ENCODE assay signal across 25 mouse cellular contexts in the genomic region with DNA sequence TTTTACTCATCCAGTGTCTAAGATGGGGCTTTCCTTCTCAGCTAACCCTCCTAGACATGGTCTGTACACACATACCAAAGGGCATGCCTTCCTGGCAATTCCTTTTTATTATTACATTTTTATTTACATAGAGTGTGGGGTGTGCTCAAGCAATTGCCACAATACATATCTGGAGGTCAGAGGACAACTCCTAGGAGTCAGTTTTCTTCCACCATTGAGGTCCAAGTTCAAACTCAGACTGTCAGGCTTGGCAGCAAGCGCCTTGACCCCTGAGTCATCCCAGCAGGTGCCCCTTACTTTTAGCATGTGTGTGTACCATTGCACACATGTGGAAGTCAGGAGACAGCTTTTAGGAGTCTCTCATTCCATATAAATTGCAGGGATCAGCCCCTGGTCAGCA. TPM values are rescaled to one million over a fixed set of nuclear protein-coding genes. Genes with fewer than 3 reads are reported as not detected.
DNase-seq lines count a peak whose midpoint lies in the region; ATAC-seq and TF ChIP-seq lines count a peak whose summit lies in the region.
"Had no signal": no experiment of that assay in that cellular context is flagged by ENCODE, and none has a peak within 500 bp of the region (broad histone marks: within the 10 kb centered on the region; RNA-seq: fewer than 3 reads in every experiment).

No protein-coding gene starts in this region.

- H3K4me3 ChIP-seq in midbrain, embryonic 11.5 days (ENCODE audit: low read depth, low read length) = no peak overlapping the region
- no peak overlapping the region for H3K4me3 ChIP-seq in midbrain, embryonic 14.5 days (replicated peaks; ENCODE audit: low read depth, low read length)
- H3K4me3 ChIP-seq in intestine, embryonic 15.5 days (replicated peaks) = no peak overlapping the region
- no peak overlapping the region for H3K4me3 ChIP-seq in intestine, postnatal 0 days (ENCODE audit: low read depth, low read length)
- no peak overlapping the region for H3K4me3 ChIP-seq in small intestine, adult 2 months (ENCODE audit: low read depth, low read length)
- no peak overlapping the region for H3K4me3 ChIP-seq in hindbrain, embryonic 16.5 days (ENCODE audit: low read length)
- no peak overlapping the region for H3K4me3 ChIP-seq in embryonic facial prominence, embryonic 10.5 days
- H3K4me3 ChIP-seq: embryonic facial prominence, embryonic 12.5 days; forebrain, embryonic 13.5 days; forebrain, embryonic 15.5 days had no signal

- no peak overlapping the region for H3K4me2 ChIP-seq in midbrain, embryonic 11.5 days
- H3K4me2 ChIP-seq in midbrain, embryonic 14.5 days (ENCODE audit: low read length) = no peak overlapping the region
- H3K4me2 ChIP-seq in intestine, embryonic 15.5 days (replicated peaks) = no peak overlapping the region
- no peak overlapping the region; the same call in 1 of the 2 replicates for H3K4me2 ChIP-seq in intestine, postnatal 0 days (replicated peaks; ENCODE audit: low read depth)
- no peak overlapping the region for H3K4me2 ChIP-seq in hindbrain, embryonic 16.5 days (ENCODE audit: low read length)
- H3K4me2 ChIP-seq: embryonic facial prominence, embryonic 12.5 days; forebrain, embryonic 13.5 days; forebrain, embryonic 15.5 days had no signal

- TF ChIP-seq CTCF in intestine, postnatal 0 days (IDR thresholded peaks at IDR 0.05; ENCODE audit: low read depth) = no peak
- TF ChIP-seq CTCF in small intestine, adult 2 months (IDR thresholded peaks at IDR 0.05; ENCODE audit: extremely low read depth, insufficient read length, insufficient replicate concordance, low read depth, low read length) = no peak

- no peak overlapping the region for H3K9ac ChIP-seq in midbrain, embryonic 11.5 days (ENCODE audit: low read length)
- no peak overlapping the region for H3K9ac ChIP-seq in midbrain, embryonic 14.5 days (replicated peaks; ENCODE audit: low read length)
- no peak overlapping the region for H3K9ac ChIP-seq in intestine, embryonic 15.5 days
- no peak overlapping the region for H3K9ac ChIP-seq in intestine, postnatal 0 days (ENCODE audit: low read depth, low read length)
- H3K9ac ChIP-seq in hindbrain, embryonic 16.5 days (ENCODE audit: low read depth, low read length) = no peak overlapping the region
- H3K9ac ChIP-seq: embryonic facial prominence, embryonic 12.5 days; forebrain, embryonic 13.5 days; forebrain, embryonic 15.5 days had no signal

- no peaks in the 10 kb centered on the region for H3K4me1 ChIP-seq in midbrain, embryonic 11.5 days (ENCODE audit: control insufficient read depth, insufficient read depth, low read length)
- no peaks in the 10 kb centered on the region for H3K4me1 ChIP-seq in midbrain, embryonic 14.5 days (ENCODE audit: control insufficient read depth, insufficient read depth, low read length)
- H3K4me1 ChIP-seq in intestine, embryonic 15.5 days (replicated peaks) = no peaks in the 10 kb centered on the region
- no peaks in the 10 kb centered on the region for H3K4me1 ChIP-seq in intestine, postnatal 0 days (replicated peaks; ENCODE audit: control insufficient read depth, insufficient read depth, low read length)
- H3K4me1 ChIP-seq in small intestine, adult 2 months (ENCODE audit: control insufficient read depth, insufficient read depth, insufficient read length, low read length) = peaks cover 4% of the 10 kb centered on the region; the same call in 1 of the 2 replicates
- H3K4me1 ChIP-seq in hindbrain, embryonic 16.5 days (ENCODE audit: control insufficient read depth, insufficient read depth, low read depth, low read length) = no peaks in the 10 kb centered on the region
- H3K4me1 ChIP-seq in embryonic facial prominence, embryonic 10.5 days = no peaks in the 10 kb centered on the region
- H3K4me1 ChIP-seq: embryonic facial prominence, embryonic 12.5 days; forebrain, embryonic 13.5 days; forebrain, embryonic 15.5 days had no signal

- 92% methylated on average over 1 of the region's 1 CpGs for WGBS in midbrain, embryonic 11.5 days
- WGBS in midbrain, embryonic 14.5 days = 100% methylated on average over 1 of the region's 1 CpGs
- WGBS in intestine, embryonic 15.5 days = 77% methylated on average over 1 of the region's 1 CpGs
- 37% methylated on average over 1 of the region's 1 CpGs for WGBS in intestine, postnatal 0 days
- 37% methylated on average over 1 of the region's 1 CpGs for WGBS in small intestine, adult 2 months
- WGBS in hindbrain, embryonic 16.5 days = 100% methylated on average over 1 of the region's 1 CpGs
- 93% methylated on average over 1 of the region's 1 CpGs for WGBS in embryonic facial prominence, embryonic 10.5 days

- H3K27me3 ChIP-seq in midbrain, embryonic 11.5 days (ENCODE audit: control insufficient read depth, insufficient read depth, low read length) = no peaks in the 10 kb centered on the region
- H3K27me3 ChIP-seq in midbrain, embryonic 14.5 days (ENCODE audit: control insufficient read depth, insufficient read depth, low read length) = no peaks in the 10 kb centered on the region
- H3K27me3 ChIP-seq in intestine, embryonic 15.5 days (replicated peaks) = no peaks in the 10 kb centered on the region
- H3K27me3 ChIP-seq in intestine, postnatal 0 days (replicated peaks; ENCODE audit: control insufficient read depth, insufficient read depth, low read length) = no peaks in the 10 kb centered on the region
- no peaks in the 10 kb centered on the region for H3K27me3 ChIP-seq in small intestine, adult 2 months (ENCODE audit: control insufficient read depth, insufficient read depth, low read length)
- H3K27me3 ChIP-seq in hindbrain, embryonic 16.5 days (replicated peaks; ENCODE audit: control insufficient read depth, insufficient read depth, low read length) = no peaks in the 10 kb centered on the region
- H3K27me3 ChIP-seq in embryonic facial prominence, embryonic 10.5 days (replicated peaks; ENCODE audit: low read depth, poor library complexity, severe bottlenecking) = no peaks in the 10 kb centered on the region
- H3K27me3 ChIP-seq: embryonic facial prominence, embryonic 12.5 days; forebrain, embryonic 13.5 days; forebrain, embryonic 15.5 days had no signal

- TF ChIP-seq POLR2A in small intestine, adult 2 months (IDR thresholded peaks at IDR 0.05; ENCODE audit: low read depth, low read length) = no peak

- no peak overlapping the region for H3K27ac ChIP-seq in midbrain, embryonic 11.5 days (ENCODE audit: low read depth, low read length)
- H3K27ac ChIP-seq in midbrain, embryonic 14.5 days (replicated peaks; ENCODE audit: low read depth, low read length) = no peak overlapping the region
- H3K27ac ChIP-seq in intestine, embryonic 15.5 days = 0 out of 2 replicates have a peak overlapping the region, but pooled peaks have one; percentile 40
- H3K27ac ChIP-seq in intestine, postnatal 0 days (ENCODE audit: low read depth, low read length) = peak overlapping the region; percentile 50
- peak overlapping the region; percentile 96 for H3K27ac ChIP-seq in small intestine, adult 2 months (ENCODE audit: insufficient read depth, low read depth, low read length)
- no peak overlapping the region for H3K27ac ChIP-seq in hindbrain, embryonic 16.5 days (ENCODE audit: low read depth, low read length)
- H3K27ac ChIP-seq in embryonic facial prominence, embryonic 10.5 days (replicated peaks) = no peak overlapping the region
- H3K27ac ChIP-seq: embryonic facial prominence, embryonic 12.5 days; forebrain, embryonic 13.5 days; forebrain, embryonic 15.5 days had no signal

- peak; percentile 70 for DNase-seq in midbrain, embryonic 11.5 days (ENCODE audit: low spot score, missing footprints)
- no peak for DNase-seq in midbrain, embryonic 14.5 days
- DNase-seq in spleen, postnatal 14 days (ENCODE audit: low spot score in 2 of 2) = no peak
- DNase-seq in embryonic facial prominence, embryonic 10.5 days (ENCODE audit: low spot score) = no peak
- DNase-seq: adrenal gland, adult 2 months; adrenal gland, postnatal 10 days; adrenal gland, postnatal 25 days; cerebellum, adult 11 months; cerebellum, adult 18-20 months; cerebellum, adult 8-10 months; cerebellum, adult 9-11 months; cerebellum, postnatal 14 days; cerebellum, postnatal 36 days; embryo, embryonic 11 days had no signal

- H3K36me3 ChIP-seq in midbrain, embryonic 11.5 days (ENCODE audit: control insufficient read depth, insufficient read depth, low read length) = peaks cover 5% of the 10 kb centered on the region; the same call in 1 of the 2 replicates
- peaks cover 43% of the 10 kb centered on the region for H3K36me3 ChIP-seq in midbrain, embryonic 14.5 days (ENCODE audit: control insufficient read depth, insufficient read depth, low read length)
- peaks cover 29% of the 10 kb centered on the region for H3K36me3 ChIP-seq in intestine, embryonic 15.5 days
- peaks cover 43% of the 10 kb centered on the region for H3K36me3 ChIP-seq in intestine, postnatal 0 days (ENCODE audit: control insufficient read depth, insufficient read depth)
- H3K36me3 ChIP-seq in small intestine, adult 2 months (ENCODE audit: control insufficient read depth, insufficient read depth, low read length) = peaks cover 45% of the 10 kb centered on the region
- H3K36me3 ChIP-seq in hindbrain, embryonic 16.5 days (ENCODE audit: control insufficient read depth, insufficient read depth, low read length) = peaks cover 26% of the 10 kb centered on the region
- peaks cover 64% of the 10 kb centered on the region for H3K36me3 ChIP-seq in embryonic facial prominence, embryonic 10.5 days (replicated peaks)

- ATAC-seq in midbrain, embryonic 11.5 days (ENCODE audit: low FRiP score) = no peak
- no peak for ATAC-seq in midbrain, embryonic 14.5 days (ENCODE audit: low FRiP score, low TSS enrichment)
- ATAC-seq in intestine, embryonic 15.5 days = peak; percentile 91
- peak; percentile 82 for ATAC-seq in intestine, postnatal 0 days
- no peak for ATAC-seq in hindbrain, embryonic 16.5 days
- ATAC-seq: forebrain, embryonic 13.5 days; forebrain, embryonic 15.5 days had no signal

- no peaks in the 10 kb centered on the region for H3K9me3 ChIP-seq in midbrain, embryonic 11.5 days (ENCODE audit: control insufficient read depth, low read length)
- no peaks in the 10 kb centered on the region for H3K9me3 ChIP-seq in midbrain, embryonic 14.5 days (ENCODE audit: control insufficient read depth, low read length)
- H3K9me3 ChIP-seq in intestine, embryonic 15.5 days = no peaks in the 10 kb centered on the region
- no peaks in the 10 kb centered on the region for H3K9me3 ChIP-seq in intestine, postnatal 0 days (ENCODE audit: control insufficient read depth)
- no peaks in the 10 kb centered on the region for H3K9me3 ChIP-seq in hindbrain, embryonic 16.5 days (ENCODE audit: control insufficient read depth, low read length)
- H3K9me3 ChIP-seq in embryonic facial prominence, embryonic 10.5 days = no peaks in the 10 kb centered on the region
- H3K9me3 ChIP-seq: embryonic facial prominence, embryonic 12.5 days; forebrain, embryonic 13.5 days; forebrain, embryonic 15.5 days had no signal

RNA-seq across cellular contexts. Expression of a gene that starts 10.8 kb away (rescaled TPM):
- 88.1 and 93.2 TPM in 2 replicates for polyA plus RNA-seq in midbrain, embryonic 11.5 days (2014; fragmentation: Nextera tagmentation; extraction: Ambion mirVana)
- 97.0 and 103 TPM in 2 replicates for polyA plus RNA-seq in midbrain, embryonic 14.5 days (2014; fragmentation: Nextera tagmentation; extraction: Ambion mirVana)
- 65.1 and 69.0 TPM in 2 replicates for polyA plus RNA-seq in intestine, embryonic 15.5 days (2015; fragmentation: Nextera tagmentation; extraction: Ambion mirVana)
- 44.0 and 48.2 TPM in 2 replicates for polyA plus RNA-seq in intestine, postnatal 0 days (2015; fragmentation: Nextera tagmentation; extraction: Ambion mirVana)
- 5.2 and 10.1 TPM in 2 replicates for polyA plus RNA-seq in small intestine, adult 2 months (2012; rRNA removed)
- polyA plus RNA-seq in hindbrain, embryonic 16.5 days (2015; fragmentation: Nextera tagmentation; extraction: Ambion mirVana) = 109 and 118 TPM in 2 replicates
- polyA plus RNA-seq in embryonic facial prominence, embryonic 10.5 days (2016; fragmentation: Nextera tagmentation; extraction: Ambion mirVana) = 79.1 and 79.7 TPM in 2 replicates

RNA-seq across cellular contexts. Expression of a gene that starts 25.3 kb away (rescaled TPM):
- polyA plus RNA-seq in midbrain, embryonic 11.5 days (2014; fragmentation: Nextera tagmentation; extraction: Ambion mirVana) = 41.8 and 45.1 TPM in 2 replicates
- 34.0 and 36.9 TPM in 2 replicates for polyA plus RNA-seq in midbrain, embryonic 14.5 days (2014; fragmentation: Nextera tagmentation; extraction: Ambion mirVana)
- 40.2 and 41.4 TPM in 2 replicates for polyA plus RNA-seq in intestine, embryonic 15.5 days (2015; fragmentation: Nextera tagmentation; extraction: Ambion mirVana)
- polyA plus RNA-seq in intestine, postnatal 0 days (2015; fragmentation: Nextera tagmentation; extraction: Ambion mirVana) = 26.9 and 27.6 TPM in 2 replicates
- 1.8 and 4.8 TPM in 2 replicates for polyA plus RNA-seq in small intestine, adult 2 months (2012; rRNA removed)
- 25.6 and 28.2 TPM in 2 replicates for polyA plus RNA-seq in hindbrain, embryonic 16.5 days (2015; fragmentation: Nextera tagmentation; extraction: Ambion mirVana)
- 29.7 and 30.3 TPM in 2 replicates for polyA plus RNA-seq in embryonic facial prominence, embryonic 10.5 days (2016; fragmentation: Nextera tagmentation; extraction: Ambion mirVana)

RNA-seq across cellular contexts. Expression of a gene that starts 44.6 kb away (rescaled TPM):
- polyA plus RNA-seq in midbrain, embryonic 11.5 days (2014; fragmentation: Nextera tagmentation; extraction: Ambion mirVana) = 74.1 and 79.9 TPM in 2 replicates
- polyA plus RNA-seq in midbrain, embryonic 14.5 days (2014; fragmentation: Nextera tagmentation; extraction: Ambion mirVana) = 44.1 and 65.7 TPM in 2 replicates
- polyA plus RNA-seq in intestine, embryonic 15.5 days (2015; fragmentation: Nextera tagmentation; extraction: Ambion mirVana) = 50.5 and 52.3 TPM in 2 replicates
- polyA plus RNA-seq in intestine, postnatal 0 days (2015; fragmentation: Nextera tagmentation; extraction: Ambion mirVana) = 52.4 and 53.3 TPM in 2 replicates
- polyA plus RNA-seq in small intestine, adult 2 months (2012; rRNA removed) = 119 and 327 TPM in 2 replicates
- 20.2 and 39.4 TPM in 2 replicates for polyA plus RNA-seq in hindbrain, embryonic 16.5 days (2015; fragmentation: Nextera tagmentation; extraction: Ambion mirVana)
- polyA plus RNA-seq in embryonic facial prominence, embryonic 10.5 days (2016; fragmentation: Nextera tagmentation; extraction: Ambion mirVana) = 49.5 and 50.0 TPM in 2 replicates

RNA-seq across cellular contexts. Expression of a gene that starts 54.5 kb away (rescaled TPM):
- not detected in 2 replicates for polyA plus RNA-seq in midbrain, embryonic 11.5 days (2014; fragmentation: Nextera tagmentation; extraction: Ambion mirVana)
- not detected in 2 replicates for polyA plus RNA-seq in midbrain, embryonic 14.5 days (2014; fragmentation: Nextera tagmentation; extraction: Ambion mirVana)
- polyA plus RNA-seq in intestine, embryonic 15.5 days (2015; fragmentation: Nextera tagmentation; extraction: Ambion mirVana) = not detected in 2 replicates
- polyA plus RNA-seq in intestine, postnatal 0 days (2015; fragmentation: Nextera tagmentation; extraction: Ambion mirVana) = not detected in 2 replicates
- not detected in 2 replicates for polyA plus RNA-seq in small intestine, adult 2 months (2012; rRNA removed)
- not detected in 2 replicates for polyA plus RNA-seq in hindbrain, embryonic 16.5 days (2015; fragmentation: Nextera tagmentation; extraction: Ambion mirVana)
- not detected in 2 replicates for polyA plus RNA-seq in embryonic facial prominence, embryonic 10.5 days (2016; fragmentation: Nextera tagmentation; extraction: Ambion mirVana)
- polyA plus RNA-seq: adrenal gland, adult 2 months; brain, embryonic 14.5 days; C2C12; embryonic facial prominence, embryonic 12.5 days; embryonic facial prominence, embryonic 14.5 days; forebrain, embryonic 11.5 days; forebrain, embryonic 13.5 days; forebrain, embryonic 15.5 days had no signal

Comparison
In these comparisons a context has a peak if more than half of its experiments do, and no peak if none do; other contexts are left out.
1. ATAC-seq: peak in intestine, embryonic 15.5 days (single experiment) and intestine, postnatal 0 days (single experiment); none in midbrain, embryonic 11.5 days (single experiment), midbrain, embryonic 14.5 days (single experiment) and hindbrain, embryonic 16.5 days (single experiment).
2. H3K27ac ChIP-seq: peak in intestine, embryonic 15.5 days (single experiment), intestine, postnatal 0 days (single experiment) and small intestine, adult 2 months (single experiment); none in midbrain, embryonic 11.5 days (single experiment), midbrain, embryonic 14.5 days (single experiment), hindbrain, embryonic 16.5 days (single experiment) and embryonic facial prominence, embryonic 10.5 days (single experiment).